Mouse (Mus musculus): ENCODE results near the gene Dock8.
A peak's percentile ranks its signal among the peaks of the same experiment; 100 is the strongest.

Dock8 gene

GRCm38 (mm10) chr19:25060375-25060774 lies 61.0 kb downstream of the Dock8 start:
- no peak for DNase-seq (ENCODE audit: low read depth, low spot score)

- DNase-seq (ENCODE audit: low read depth, low spot score) = no peak
Measured at GRCm38 (mm10) chr19:25062188-25062856, 63.0 kb downstream of the Dock8 start.

- no peak for DNase-seq (ENCODE audit: low read depth, low spot score)
Measured at GRCm38 (mm10) chr19:25062857-25063240, 63.5 kb downstream of the Dock8 start.

- no peak for DNase-seq (ENCODE audit: low read depth, low spot score)
Measured at GRCm38 (mm10) chr19:25066229-25066628, 66.9 kb downstream of the Dock8 start.

- no peak for DNase-seq (ENCODE audit: low read depth, low spot score)
Measured at GRCm38 (mm10) chr19:25068518-25068917, 69.2 kb downstream of the Dock8 start.

GRCm38 (mm10) chr19:25072521-25072920 lies 73.2 kb downstream of the Dock8 start:
- DNase-seq (ENCODE audit: low read depth, low spot score) = no peak

- no peak for DNase-seq (ENCODE audit: low read depth, low spot score)
Measured at GRCm38 (mm10) chr19:25074741-25075140, 75.4 kb downstream of the Dock8 start.

GRCm38 (mm10) chr19:25077636-25078035 lies 78.3 kb downstream of the Dock8 start:
- DNase-seq (ENCODE audit: low read depth, low spot score) = no peak

- DNase-seq (ENCODE audit: low read depth, low spot score) = no peak
Measured at GRCm38 (mm10) chr19:25078130-25078529, 78.8 kb downstream of the Dock8 start.

- no peak for DNase-seq (ENCODE audit: low read depth, low spot score)
Measured at GRCm38 (mm10) chr19:25080166-25080565, 80.8 kb downstream of the Dock8 start.

GRCm38 (mm10) chr19:25082839-25083238 lies 83.5 kb downstream of the Dock8 start:
- no peak for DNase-seq (ENCODE audit: low read depth, low spot score)

GRCm38 (mm10) chr19:25087181-25087580 lies 87.8 kb downstream of the Dock8 start:
- DNase-seq (ENCODE audit: low read depth, low spot score) = no peak

GRCm38 (mm10) chr19:25089746-25090145 lies 90.4 kb downstream of the Dock8 start:
- DNase-seq (ENCODE audit: low read depth, low spot score) = no peak

- no peak for DNase-seq (ENCODE audit: low read depth, low spot score)
Measured at GRCm38 (mm10) chr19:25095135-25095534, 95.8 kb downstream of the Dock8 start.

- no peak for DNase-seq (ENCODE audit: low read depth, low spot score)
Measured at GRCm38 (mm10) chr19:25096316-25096715, 97.0 kb downstream of the Dock8 start.

GRCm38 (mm10) chr19:25096986-25097385 lies 97.7 kb downstream of the Dock8 start:
- no peak for DNase-seq (ENCODE audit: low read depth, low spot score)

GRCm38 (mm10) chr19:25097506-25097905 lies 98.2 kb downstream of the Dock8 start:
- no peak for DNase-seq (ENCODE audit: low read depth, low spot score)

GRCm38 (mm10) chr19:25097951-25098350 lies 98.6 kb downstream of the Dock8 start:
- no peak for DNase-seq (ENCODE audit: low read depth, low spot score)

- no peak for DNase-seq (ENCODE audit: low read depth, low spot score)
Measured at GRCm38 (mm10) chr19:25098941-25099340, 99.6 kb downstream of the Dock8 start.

- DNase-seq (ENCODE audit: low read depth, low spot score) = no peak
Measured at GRCm38 (mm10) chr19:25105682-25106081, 106.3 kb downstream of the Dock8 start.

GRCm38 (mm10) chr19:25106315-25106714 lies 107.0 kb downstream of the Dock8 start:
- no peak for DNase-seq (ENCODE audit: low read depth, low spot score)

- DNase-seq (ENCODE audit: low read depth, low spot score) = peak; percentile 28
Measured at GRCm38 (mm10) chr19:25107417-25107816, 108.1 kb downstream of the Dock8 start.

GRCm38 (mm10) chr19:25111591-25112233 lies 112.4 kb downstream of the Dock8 start:
- DNase-seq (ENCODE audit: low read depth, low spot score) = no peak
